Mouse (Mus musculus) cortical plate, adult 2 months (tissue): ENCODE measurements around the gene Znfx1.

Source experiments
- CTCF ChIP-seq: fragments of 200-500 bp; IDR thresholded peaks from 2 replicates; pipeline ENCODE4 v1.5.1; 2011; ENCODE audit warnings: mild to moderate bottlenecking, control low read depth, low read length; ENCODE audit not compliant: insufficient read depth; ENCODE audit errors: extremely low read depth
- POLR2A ChIP-seq: fragments of 200-500 bp; IDR thresholded peaks from 2 replicates; pipeline ENCODE4 v1.6.1; 2011; ENCODE audit warnings: mild to moderate bottlenecking, low read length, control low read depth; ENCODE audit not compliant: insufficient read depth; ENCODE audit errors: extremely low read depth

DNA sequence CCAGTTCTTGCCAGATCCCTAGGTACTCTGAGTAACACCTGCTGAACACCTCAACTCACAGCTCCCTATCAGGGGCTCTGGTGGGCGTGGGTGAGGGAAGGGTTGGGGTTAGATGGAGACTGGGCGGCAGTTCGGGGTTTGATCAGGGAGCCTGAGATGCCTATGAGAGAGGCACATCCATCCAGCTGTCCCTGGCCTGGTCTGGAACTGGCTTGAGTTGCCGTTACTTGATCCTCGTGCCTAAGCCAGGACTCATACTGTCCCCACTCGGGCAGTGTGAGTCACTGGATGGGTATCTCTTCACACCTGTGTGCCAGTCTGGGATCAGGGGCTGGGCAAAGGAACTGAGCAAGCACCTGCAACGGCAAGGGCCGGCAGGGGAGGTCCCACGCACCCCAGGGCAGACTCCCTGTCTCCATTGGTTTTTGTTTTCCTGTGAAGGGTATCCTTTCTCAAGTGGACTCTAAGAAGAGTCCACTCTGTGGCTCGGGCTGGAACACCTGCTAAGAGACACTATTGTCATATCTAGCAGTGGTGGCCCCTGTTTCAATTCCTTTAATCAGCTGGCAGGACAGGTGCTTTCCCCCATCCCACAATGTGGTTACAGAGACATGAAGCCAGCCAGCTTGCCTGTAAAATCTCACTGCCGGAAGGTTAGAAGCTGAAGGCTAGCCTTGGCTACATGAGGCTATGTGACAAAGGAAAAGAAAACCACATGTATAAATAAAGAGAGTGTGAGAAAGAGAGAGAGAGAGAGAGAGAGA, 14.6 kb upstream of the Znfx1 start:
- no peak for TF ChIP-seq POLR2A
- TF ChIP-seq CTCF = no peak
